ENCODE assay signal across 8 mouse cellular contexts in genomic region chr7:45234922-45235571, GRCm38 (mm10). TPM values are rescaled to one million over a fixed set of nuclear protein-coding genes. Genes with fewer than 3 reads are reported as not detected.
DNase-seq lines count a peak whose midpoint lies in the region; ATAC-seq and TF ChIP-seq lines count a peak whose summit lies in the region.

No protein-coding gene starts in this region.

- no peak overlapping the region for H3K27ac ChIP-seq in kidney, adult 2 months (ENCODE audit: insufficient read depth, low read depth, low read length)
- H3K27ac ChIP-seq in lung, embryonic 14.5 days (ENCODE audit: low read depth) = peak overlapping the region; percentile 36; the same call in 1 of the 2 replicates
- 0 out of 2 replicates have a peak overlapping the region, but pooled peaks have one; percentile 28 for H3K27ac ChIP-seq in stomach, embryonic 14.5 days (ENCODE audit: low read length)

- peak; percentile 87 for ATAC-seq in lung, embryonic 14.5 days (ENCODE audit: insufficient read depth)
- peak; percentile 78 for ATAC-seq in stomach, embryonic 14.5 days (ENCODE audit: insufficient number of reproducible peaks, insufficient read depth, low FRiP score, low read depth)
- no peak for ATAC-seq in granulocyte monocyte progenitor cell, adult 5-6 weeks (replicated peaks; ENCODE audit: poor library complexity, severe bottlenecking)

- no peaks in the 10 kb centered on the region for H3K36me3 ChIP-seq in kidney, adult 2 months (ENCODE audit: control insufficient read depth, insufficient read depth, low read length)
- peaks cover 38% of the 10 kb centered on the region for H3K36me3 ChIP-seq in lung, embryonic 14.5 days (ENCODE audit: insufficient read depth)
- H3K36me3 ChIP-seq in stomach, embryonic 14.5 days (ENCODE audit: control insufficient read depth, insufficient read depth, low read length) = peaks cover 26% of the 10 kb centered on the region

- TF ChIP-seq CTCF in kidney, adult 2 months (conservative IDR thresholded peaks at IDR 0.05; ENCODE audit: insufficient read depth, insufficient read length, low read depth, low read length) = no peak
- peak; percentile 3; the same call in 1 of the 2 replicates for TF ChIP-seq CTCF in lung, embryonic 14.5 days (IDR thresholded peaks at IDR 0.05; ENCODE audit: low read depth)

- peak overlapping the region; percentile 44; the same call in 1 of the 2 replicates for H3K4me3 ChIP-seq in kidney, adult 2 months (ENCODE audit: insufficient read depth, low read depth, low read length)
- peak overlapping the region; percentile 22; the same call in 1 of the 2 replicates for H3K4me3 ChIP-seq in lung, embryonic 14.5 days (ENCODE audit: low read depth, low read length)
- H3K4me3 ChIP-seq in stomach, embryonic 14.5 days (ENCODE audit: low read depth, low read length) = peak overlapping the region; percentile 3; the same call in 1 of the 2 replicates

- peak overlapping the region; percentile 32 for H3K9ac ChIP-seq in lung, embryonic 14.5 days
- H3K9ac ChIP-seq in stomach, embryonic 14.5 days (replicated peaks; ENCODE audit: low read depth, low read length) = no peak overlapping the region

- peak; percentile 93 for DNase-seq in MN1 (ENCODE audit: low spot score)
- DNase-seq in adrenal gland, postnatal 36 days = peak; percentile 40 to 47
- peak; percentile 60 to 67 for DNase-seq in heart, adult 18-20 months
- DNase-seq in kidney, adult 2 months = peak; percentile 42
- DNase-seq in lung, embryonic 14.5 days = peak; percentile 85
- no peak for DNase-seq in thymus, adult 18-20 months

- no peak for TF ChIP-seq POLR2A in kidney, adult 2 months (IDR thresholded peaks at IDR 0.05; ENCODE audit: low read depth, low read length)

- no peaks in the 10 kb centered on the region for H3K27me3 ChIP-seq in kidney, adult 2 months (replicated peaks; ENCODE audit: control insufficient read depth, insufficient read depth, low read length)
- no peaks in the 10 kb centered on the region for H3K27me3 ChIP-seq in lung, embryonic 14.5 days (ENCODE audit: insufficient read depth, low read length)
- 0 out of 2 replicates have a peak, but pooled peaks cover 5% of the 10 kb centered on the region for H3K27me3 ChIP-seq in stomach, embryonic 14.5 days (ENCODE audit: control insufficient read depth, insufficient read depth, low read length)

- H3K9me3 ChIP-seq in lung, embryonic 14.5 days (ENCODE audit: low read depth, low read length) = no peaks in the 10 kb centered on the region
- H3K9me3 ChIP-seq in stomach, embryonic 14.5 days (ENCODE audit: control insufficient read depth, low read depth, low read length) = no peaks in the 10 kb centered on the region

- WGBS in kidney, adult 2 months = 13% methylated on average over 21 of the region's 21 CpGs
- 6% methylated on average over 21 of the region's 21 CpGs for WGBS in lung, embryonic 14.5 days
- 7% methylated on average over 21 of the region's 21 CpGs for WGBS in stomach, embryonic 14.5 days

- H3K4me2 ChIP-seq in lung, embryonic 14.5 days = peak overlapping the region; percentile 58
- peak overlapping the region; percentile 42 for H3K4me2 ChIP-seq in stomach, embryonic 14.5 days (replicated peaks; ENCODE audit: low read depth, low read length)

- H3K4me1 ChIP-seq in kidney, adult 2 months (ENCODE audit: control insufficient read depth, insufficient read depth, low read length) = peaks cover 6% of the 10 kb centered on the region
- H3K4me1 ChIP-seq in lung, embryonic 14.5 days (ENCODE audit: insufficient read depth) = peaks cover 3% of the 10 kb centered on the region; the same call in 1 of the 2 replicates
- H3K4me1 ChIP-seq in stomach, embryonic 14.5 days (ENCODE audit: control insufficient read depth, insufficient read depth, low read length) = peaks cover 16% of the 10 kb centered on the region

RNA-seq across cellular contexts. Expression of gene Cd37, which starts 3.9 kb away (rescaled TPM):
- total RNA-seq in adrenal gland, postnatal 36 days (2021) = 1 to 10 TPM; 2.2 to 4.1 TPM
- 10 to 100 TPM in 1 of 2 experiments, 1 to 10 TPM in 1; 2.6 to 12.8 TPM for total RNA-seq in heart, adult 18-20 months (2021)
- 7.9 and 30.1 TPM in 2 replicates for polyA plus RNA-seq in kidney, adult 2 months (2012; rRNA removed)
- 2.1 and 2.9 TPM in 2 replicates for polyA plus RNA-seq in lung, embryonic 14.5 days (2014; fragmentation: Nextera tagmentation; extraction: Ambion mirVana)
- 2.2 and 3.5 TPM in 2 replicates for polyA plus RNA-seq in stomach, embryonic 14.5 days (2014; fragmentation: Nextera tagmentation; extraction: Ambion mirVana)
- 104 and 177 TPM in 2 replicates for total RNA-seq in granulocyte monocyte progenitor cell, adult 5-6 weeks (2014; fragmentation: Nextera tagmentation)
- 59.5 and 69.2 TPM in 2 replicates for total RNA-seq in granulocyte monocyte progenitor cell, adult 5-6 weeks (2017)

RNA-seq across cellular contexts. Expression of gene Slc6a16, which starts 5.8 kb away (rescaled TPM):
- total RNA-seq in adrenal gland, postnatal 36 days (2021) = not detected
- total RNA-seq in heart, adult 18-20 months (2021) = not detected
- polyA plus RNA-seq in kidney, adult 2 months (2012; rRNA removed) = 0.05 TPM in 1 of 2 replicates, not detected in the other
- not detected in 2 replicates for polyA plus RNA-seq in lung, embryonic 14.5 days (2014; fragmentation: Nextera tagmentation; extraction: Ambion mirVana)
- not detected in 2 replicates for polyA plus RNA-seq in stomach, embryonic 14.5 days (2014; fragmentation: Nextera tagmentation; extraction: Ambion mirVana)
- total RNA-seq in granulocyte monocyte progenitor cell, adult 5-6 weeks (2014; fragmentation: Nextera tagmentation) = not detected in 2 replicates
- total RNA-seq in granulocyte monocyte progenitor cell, adult 5-6 weeks (2017) = not detected in 2 replicates

RNA-seq across cellular contexts. Expression of gene Tead2, which starts 19.5 kb away (rescaled TPM):
- total RNA-seq in adrenal gland, postnatal 36 days (2021) = 10 to 100 TPM; 10.6 to 15.3 TPM
- total RNA-seq in heart, adult 18-20 months (2021) = 1 to 10 TPM; 6.4 to 7.7 TPM
- 10.0 and 13.2 TPM in 2 replicates for polyA plus RNA-seq in kidney, adult 2 months (2012; rRNA removed)
- polyA plus RNA-seq in lung, embryonic 14.5 days (2014; fragmentation: Nextera tagmentation; extraction: Ambion mirVana) = 204 and 222 TPM in 2 replicates
- polyA plus RNA-seq in stomach, embryonic 14.5 days (2014; fragmentation: Nextera tagmentation; extraction: Ambion mirVana) = 155 and 167 TPM in 2 replicates
- total RNA-seq in granulocyte monocyte progenitor cell, adult 5-6 weeks (2014; fragmentation: Nextera tagmentation) = 0.62 TPM in 1 of 2 replicates, not detected in the other
- total RNA-seq in granulocyte monocyte progenitor cell, adult 5-6 weeks (2017) = not detected in 2 replicates

RNA-seq across cellular contexts. Expression of gene Dkkl1, which starts 23.1 kb away (rescaled TPM):
- total RNA-seq in adrenal gland, postnatal 36 days (2021) = not detected
- total RNA-seq in heart, adult 18-20 months (2021) = not detected
- polyA plus RNA-seq in kidney, adult 2 months (2012; rRNA removed) = 0.39 and 0.54 TPM in 2 replicates
- polyA plus RNA-seq in lung, embryonic 14.5 days (2014; fragmentation: Nextera tagmentation; extraction: Ambion mirVana) = 0.45 TPM in 1 of 2 replicates, not detected in the other
- 0.45 and 1.2 TPM in 2 replicates for polyA plus RNA-seq in stomach, embryonic 14.5 days (2014; fragmentation: Nextera tagmentation; extraction: Ambion mirVana)
- 2.3 and 9.5 TPM in 2 replicates for total RNA-seq in granulocyte monocyte progenitor cell, adult 5-6 weeks (2014; fragmentation: Nextera tagmentation)
- total RNA-seq in granulocyte monocyte progenitor cell, adult 5-6 weeks (2017) = 0.77 TPM in 1 of 2 replicates, not detected in the other

RNA-seq across cellular contexts. Expression of gene Ccdc155, which starts 30.4 kb away (rescaled TPM):
- total RNA-seq in adrenal gland, postnatal 36 days (2021) = not detected
- under 1 TPM in 1 of 2 experiments, not detected in 1; 0.46 TPM for total RNA-seq in heart, adult 18-20 months (2021)
- polyA plus RNA-seq in kidney, adult 2 months (2012; rRNA removed) = 0.04 and 0.05 TPM in 2 replicates
- 0.19 and 0.38 TPM in 2 replicates for polyA plus RNA-seq in lung, embryonic 14.5 days (2014; fragmentation: Nextera tagmentation; extraction: Ambion mirVana)
- polyA plus RNA-seq in stomach, embryonic 14.5 days (2014; fragmentation: Nextera tagmentation; extraction: Ambion mirVana) = 0.22 and 0.55 TPM in 2 replicates
- not detected in 2 replicates for total RNA-seq in granulocyte monocyte progenitor cell, adult 5-6 weeks (2014; fragmentation: Nextera tagmentation)
- total RNA-seq in granulocyte monocyte progenitor cell, adult 5-6 weeks (2017) = 0.26 and 0.67 TPM in 2 replicates

Comparison
In these comparisons a context has a peak if more than half of its experiments do, and no peak if none do; other contexts are left out.
1. DNase-seq: peak in MN1 (single experiment), adrenal gland, postnatal 36 days (2 of 2), heart, adult 18-20 months (2 of 2), kidney, adult 2 months (single experiment) and lung, embryonic 14.5 days (single experiment); none in thymus, adult 18-20 months (0 of 2).
2. RNA of gene Cd37, which starts 3.9 kb away (total RNA-seq): 59.5 to 177 TPM in granulocyte monocyte progenitor cell, adult 5-6 weeks; 2.6 to 12.8 TPM in heart, adult 18-20 months and 2.2 to 4.1 TPM in adrenal gland, postnatal 36 days; every median in the first group is over 4 times any median in the second.
3. RNA of gene Tead2, which starts 19.5 kb away (total RNA-seq): 10.6 to 15.3 TPM in adrenal gland, postnatal 36 days and 6.4 to 7.7 TPM in heart, adult 18-20 months; 0.62 TPM in granulocyte monocyte progenitor cell, adult 5-6 weeks; every median in the first group is over 4 times any median in the second.
4. Peak in every context shown above with its lines, with median percentiles within 50 percentile points of each other: H3K4me3 ChIP-seq.